Mouse (Mus musculus) embryonic fibroblast, embryonic 13.5 days (primary cell): Measurements from ENCODE around the gene Eml6. TPM values are rescaled to one million over a fixed set of nuclear protein-coding genes. Genes with fewer than 3 reads are reported as not detected.
"Not testable (repeated sequence)": the region's sequence is repeated elsewhere in the genome, so short reads cannot be mapped to it uniquely, and the experiment has no call there.

Source experiments
- H3K27ac ChIP-seq: 2 replicates; pipeline ENCODE4 v1.5.1; 2012; ENCODE audit warnings: low read length, control low read depth, inconsistent platforms; ENCODE audit not compliant: insufficient read depth
- H3K4me1 ChIP-seq: 2 replicates; pipeline ENCODE4 v1.6.1; 2011; ENCODE audit warnings: low read length; ENCODE audit not compliant: control insufficient read depth, insufficient read depth
- H3K4me3 ChIP-seq: 2 replicates; pipeline ENCODE4 v1.5.1; 2011; ENCODE audit warnings: mild to moderate bottlenecking, control low read depth, low read length; ENCODE audit not compliant: insufficient read depth
- CTCF ChIP-seq: IDR thresholded peaks from 2 replicates; pipeline ENCODE4 v1.5.1; 2011; ENCODE audit warnings: mild to moderate bottlenecking, control low read depth, low read length, moderate library complexity, borderline replicate concordance; ENCODE audit not compliant: insufficient read depth
- POLR2A ChIP-seq: IDR thresholded peaks from 2 replicates; pipeline ENCODE4 v1.6.1; 2011; ENCODE audit warnings: low read depth, mild to moderate bottlenecking, control low read depth, low read length, moderate library complexity
- polyA plus RNA-seq: library from polyadenylated mRNA; stranded (reverse); fragments of >200 nt; gene quantifications from 2 replicates; pipeline ENCODE4 v1.2.4, GENCODE M21; 2011; ENCODE audit warnings: low read depth; ENCODE audit not compliant: missing spikeins, insufficient read length

Gene Eml6
- polyA plus RNA-seq, 1 experiment, result 1.3 TPM

- Histone ChIP-seq H3K27ac (no peak overlapping the region), H3K4me1 (peaks cover 8% of the 10 kb centered on the region), H3K4me3 (no peak overlapping the region)
- TF ChIP-seq CTCF, result no peak
- no peak for TF ChIP-seq POLR2A
Measured at GRCm38 (mm10) chr11:29861750-29862397, 164.0 kb downstream of the Eml6 start.

DNA sequence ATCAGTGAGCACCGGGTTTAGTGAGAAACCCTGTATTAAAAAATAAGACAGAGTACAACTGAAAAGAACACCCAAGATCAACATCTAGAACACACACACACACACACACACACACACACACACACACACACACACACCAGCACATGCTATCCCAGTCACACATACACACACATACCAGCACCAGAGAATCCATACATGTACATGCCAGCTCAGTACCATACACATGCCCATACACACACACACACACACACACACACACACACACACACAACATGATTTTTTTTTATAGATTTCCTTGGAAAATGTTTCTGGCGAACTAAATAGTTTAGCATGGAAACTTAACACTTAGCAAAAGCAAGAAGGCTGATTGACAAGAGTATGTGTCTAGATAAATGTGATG lies 164.8 kb downstream of the Eml6 start:
- H3K4me3 ChIP-seq, result no peak overlapping the region
- H3K4me1 ChIP-seq, result peaks cover 8% of the 10 kb centered on the region
- TF ChIP-seq CTCF (no peak), POLR2A (no peak)
- no peak overlapping the region for H3K27ac ChIP-seq

DNA sequence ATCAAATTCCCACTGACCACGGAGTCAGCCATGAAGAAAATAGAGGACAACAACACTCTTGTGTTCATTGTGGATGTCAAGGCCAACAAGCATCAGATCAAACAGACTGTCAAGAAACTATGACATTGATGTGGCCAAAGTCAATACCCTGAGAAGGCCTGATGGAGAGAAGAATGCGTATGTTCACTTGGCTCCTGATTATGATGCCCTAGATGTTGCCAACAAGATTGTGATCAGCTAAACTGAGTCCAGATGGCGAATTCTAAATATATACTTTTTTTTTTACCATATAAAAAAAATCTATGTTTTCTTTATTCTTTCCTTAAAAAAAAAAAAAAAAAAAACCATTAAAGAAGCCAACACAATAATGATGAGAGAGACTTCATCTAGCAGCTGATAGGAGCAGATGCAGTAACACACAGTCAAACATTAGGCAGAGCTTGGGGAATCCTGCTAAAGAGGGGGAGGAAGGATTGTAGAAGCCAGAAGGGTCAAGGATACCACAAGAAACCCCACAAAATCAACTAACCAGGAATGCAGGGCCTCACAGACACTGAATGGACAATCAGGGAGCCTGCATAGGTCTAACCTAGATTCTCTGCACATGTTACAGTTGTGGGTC lies 185.1 kb downstream of the Eml6 start:
- H3K4me3 ChIP-seq, result no peak overlapping the region
- H3K4me1 ChIP-seq, result peaks cover 14% of the 10 kb centered on the region
- peak overlapping the region; percentile 86 for H3K27ac ChIP-seq
- TF ChIP-seq CTCF (no peak), POLR2A (no peak)

GRCm38 (mm10) chr11:29839781-29840180 lies 186.1 kb downstream of the Eml6 start:
- Histone ChIP-seq H3K4me1 (peaks cover 14% of the 10 kb centered on the region), H3K27ac (peak overlapping the region; percentile 86), H3K4me3 (no peak overlapping the region)
- no peak for TF ChIP-seq POLR2A
- no peak for TF ChIP-seq CTCF

GRCm38 (mm10) chr11:29837066-29837465 lies 188.8 kb downstream of the Eml6 start:
- H3K4me1 ChIP-seq, result peaks cover 14% of the 10 kb centered on the region
- no peak for TF ChIP-seq CTCF
- no peak for TF ChIP-seq POLR2A
- no peak overlapping the region for H3K27ac ChIP-seq
- no peak overlapping the region for H3K4me3 ChIP-seq

- no peak overlapping the region for H3K27ac ChIP-seq
- no peaks in the 10 kb centered on the region; the same call in 1 of the 2 replicates for H3K4me1 ChIP-seq
- TF ChIP-seq CTCF (no peak), POLR2A (no peak)
- H3K4me3 ChIP-seq, result no peak overlapping the region
Measured at GRCm38 (mm10) chr11:29827729-29828128, 198.1 kb downstream of the Eml6 start.

DNA sequence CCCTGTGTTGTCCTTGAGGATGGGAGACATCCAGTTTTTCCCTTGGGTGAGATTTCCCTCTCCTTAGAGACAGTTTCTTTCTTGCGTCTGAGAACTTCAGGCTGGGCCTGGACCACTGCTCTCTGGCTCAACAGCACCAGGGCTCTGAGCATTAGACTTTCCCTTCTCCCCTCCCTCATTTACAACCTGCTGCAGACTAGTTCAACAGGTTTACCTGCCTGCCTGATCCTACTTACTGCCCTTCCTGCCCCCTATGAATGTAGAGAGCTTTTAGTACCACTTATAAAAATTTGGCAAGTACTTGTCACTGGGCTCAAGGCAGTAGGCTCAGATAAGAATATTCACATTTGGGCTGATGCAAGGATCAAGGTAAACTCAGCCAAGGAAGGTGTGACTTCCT lies 199.8 kb downstream of the Eml6 start:
- TF ChIP-seq POLR2A, result no peak
- TF ChIP-seq CTCF, result no peak
- no peak overlapping the region for H3K27ac ChIP-seq
- H3K4me1 ChIP-seq, result no peaks in the 10 kb centered on the region; the same call in 1 of the 2 replicates
- H3K4me3 ChIP-seq, result no peak overlapping the region

DNA sequence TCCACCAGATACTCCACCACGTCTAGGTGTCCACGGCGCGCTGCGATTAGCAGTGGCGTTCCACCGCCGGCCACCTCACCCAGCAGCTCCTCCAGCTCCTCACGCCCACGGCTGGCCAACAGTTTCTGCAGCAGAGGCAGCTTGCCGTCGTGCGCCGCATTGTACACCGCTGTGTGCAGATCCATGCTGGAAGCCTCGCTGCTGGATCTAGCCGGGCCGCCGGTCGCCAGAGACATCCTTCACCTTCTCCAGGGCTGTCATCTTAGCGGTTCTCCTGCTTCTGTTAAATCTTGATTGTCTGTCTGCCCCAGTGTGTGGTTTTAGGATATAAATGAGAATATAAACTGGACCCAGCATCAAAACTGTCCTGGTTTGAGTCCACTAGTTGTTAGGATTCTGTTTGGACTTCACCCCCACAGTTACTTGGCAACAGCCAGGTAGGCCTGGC lies 200.5 kb downstream of the Eml6 start, which contains the start of gene 4931440F15Rik:
4931440F15Rik (minus strand) TSS at position 398 of the 448 bp plus-strand sequence.
- H3K4me3 ChIP-seq, H3K27ac ChIP-seq, H3K4me1 ChIP-seq: not testable (repeated sequence)

DNA sequence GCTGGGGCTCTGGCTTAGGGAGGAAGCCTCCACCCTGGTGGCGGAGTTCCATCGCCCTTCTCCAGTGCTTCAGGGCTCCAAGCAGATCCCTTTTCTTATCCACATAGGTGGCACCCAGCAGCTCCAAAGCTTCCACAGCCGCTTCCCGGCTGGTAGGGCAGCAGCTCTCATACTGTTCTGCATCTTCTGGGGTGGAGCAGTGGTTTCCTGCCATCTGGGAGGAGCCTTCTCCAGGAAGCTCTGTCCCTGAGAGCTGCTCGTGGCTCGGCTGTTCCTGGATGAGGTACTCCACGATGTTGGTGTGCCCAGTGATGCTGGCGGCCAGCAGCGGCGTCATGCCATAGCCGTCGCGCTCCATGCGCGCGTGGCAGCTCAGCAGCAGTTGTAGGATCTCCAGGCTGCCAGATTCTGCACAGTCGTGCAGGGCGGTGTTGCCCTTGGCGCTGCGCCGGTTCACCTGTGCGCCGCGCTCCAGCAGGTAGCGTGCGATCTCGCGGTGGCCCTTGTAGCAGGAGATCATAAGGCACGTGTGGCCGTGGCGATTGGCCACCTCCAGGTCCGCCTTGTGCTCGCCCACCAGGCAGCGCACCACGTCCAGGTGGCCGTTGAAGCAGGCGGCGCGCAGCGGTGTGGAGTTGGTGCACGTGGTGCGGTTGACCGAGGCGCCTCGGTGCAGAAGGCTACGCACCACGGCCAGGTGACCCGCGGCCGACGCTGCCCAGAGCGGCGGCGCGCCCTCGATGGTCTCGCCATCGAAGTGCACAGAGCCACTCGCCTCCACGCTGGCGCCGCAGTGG lies 201.2 kb downstream of the Eml6 start:
- H3K27ac ChIP-seq, H3K4me3 ChIP-seq, H3K4me1 ChIP-seq: not testable (repeated sequence)

GRCm38 (mm10) chr11:29823141-29823540 lies 202.7 kb downstream of the Eml6 start:
- no peak overlapping the region for H3K4me3 ChIP-seq
- no peak overlapping the region for H3K27ac ChIP-seq
- TF ChIP-seq CTCF, result no peak
- no peak for TF ChIP-seq POLR2A
- no peaks in the 10 kb centered on the region; the same call in 1 of the 2 replicates for H3K4me1 ChIP-seq
